Mouse (Mus musculus): ENCODE results near the gene Zdhhc14.

- TF ChIP-seq CTCF (conservative IDR thresholded peaks at IDR 0.05 in 1 of 2, IDR thresholded peaks at IDR 0.05 in 1 of 2; ENCODE audit: low read depth in 2 of 2, low read length in 2 of 2) (no peak), PAX5 (IDR thresholded peaks at IDR 0.05; ENCODE audit: low read length) (no peak), EP300 (IDR thresholded peaks at IDR 0.05; ENCODE audit: low read length) (no peak), POLR2A (IDR thresholded peaks at IDR 0.05; ENCODE audit: low read depth, low read length) (no peak), ELF1 (IDR thresholded peaks at IDR 0.05; ENCODE audit: low read depth, low read length) (no peak), JUND (conservative IDR thresholded peaks at IDR 0.05; ENCODE audit: low read depth, low read length) (no peak), MEF2A (IDR thresholded peaks at IDR 0.05; ENCODE audit: borderline replicate concordance, low read depth, low read length) (no peak), CHD2 (IDR thresholded peaks at IDR 0.05; ENCODE audit: low read length) (no peak), KAT2A (IDR thresholded peaks at IDR 0.05; ENCODE audit: insufficient replicate concordance, low read length) (no peak), HCFC1 (IDR thresholded peaks at IDR 0.05; ENCODE audit: low read depth, low read length) (no peak), MAFK (IDR thresholded peaks at IDR 0.05; ENCODE audit: insufficient replicate concordance, low read length) (no peak)
Observed at GRCm38 (mm10) chr17:5685324-5685723, 193.0 kb downstream of the Zdhhc14 start.

All from CH12.LX (cell line).